Mouse (Mus musculus) CH12.LX (cell line): ENCODE data around the gene Gm20671.

Experiments used
- CTCF ChIP-seq, 2 experiments: IDR thresholded peaks in 1 of 2; conservative IDR thresholded peaks in 1 of 2; 2 replicates each; pipeline ENCODE4 v1.5.1; 2011 to 2012; ENCODE audit warnings: low read depth in 2 of 2, low read length in 2 of 2, improper control_type of control experiment in 1 of 2, inconsistent platforms in 1 of 2, mild to moderate bottlenecking in 1 of 2, moderate library complexity in 1 of 2
- EP300 ChIP-seq: IDR thresholded peaks from 2 replicates; pipeline ENCODE4 v1.6.1; 2011; ENCODE audit warnings: low read length, improper control_type of control experiment
- MAFK ChIP-seq: IDR thresholded peaks from 2 replicates; pipeline ENCODE4 v1.6.1; 2011; ENCODE audit warnings: low read length, improper control_type of control experiment; ENCODE audit not compliant: insufficient replicate concordance
- MAZ ChIP-seq: IDR thresholded peaks from 2 replicates; pipeline ENCODE4 v1.6.1; 2012; ENCODE audit warnings: low read depth, mild to moderate bottlenecking, inconsistent platforms, low read length, improper control_type of control experiment, moderate library complexity
- NELFE ChIP-seq: IDR thresholded peaks from 2 replicates; pipeline ENCODE4 v1.6.1; 2011; ENCODE audit warnings: low read depth, low read length, improper control_type of control experiment
- PAX5 ChIP-seq: IDR thresholded peaks from 2 replicates; pipeline ENCODE4 v1.6.1; 2012; ENCODE audit warnings: low read length, inconsistent platforms, mixed read lengths
- POLR2A ChIP-seq: IDR thresholded peaks from 2 replicates; pipeline ENCODE4 v1.6.1; 2011; ENCODE audit warnings: low read depth, mild to moderate bottlenecking, improper control_type of control experiment, low read length
- RAD21 ChIP-seq: IDR thresholded peaks from 2 replicates; pipeline ENCODE4 v1.6.1; 2011; ENCODE audit warnings: low read depth, mild to moderate bottlenecking, low read length, improper control_type of control experiment, moderate library complexity

- TF ChIP-seq CTCF (conservative IDR thresholded peaks at IDR 0.05 in 1 of 2, IDR thresholded peaks at IDR 0.05 in 1 of 2; ENCODE audit: low read depth in 2 of 2, low read length in 2 of 2) = no peak
- TF ChIP-seq MAZ = no peak
- no peak for TF ChIP-seq MAFK
- no peak for TF ChIP-seq PAX5
- TF ChIP-seq RAD21 = no peak
- no peak for TF ChIP-seq NELFE
- TF ChIP-seq EP300 = no peak
- TF ChIP-seq POLR2A = no peak
These were observed 42.2 kb downstream of the Gm20671 start for GRCm38 (mm10) chr5:32784726-32785125.
